Comparison of ENCODE assay signal across 15 mouse cellular contexts in genomic region chr4:100890106-100890970, GRCm38 (mm10).
DNase-seq lines count a peak whose midpoint lies in the region; ATAC-seq and TF ChIP-seq lines count a peak whose summit lies in the region.
"Had no signal": no experiment of that assay in that cellular context is flagged by ENCODE, and none has a peak within 500 bp of the region (broad histone marks: within the 10 kb centered on the region; RNA-seq: fewer than 3 reads in every experiment).

No protein-coding gene starts in this region.

- peak; percentile 58 for ATAC-seq in forebrain, embryonic 11.5 days (replicated peaks; ENCODE audit: low FRiP score)
- no peak for ATAC-seq in hindbrain, embryonic 15.5 days (ENCODE audit: low FRiP score, low read depth)
- peak; percentile 55 for ATAC-seq in midbrain, embryonic 15.5 days (replicated peaks)
- ATAC-seq in activated CD4-positive, CD25-positive, alpha-beta regulatory T cell, adult 4 months = no peak
- ATAC-seq in intestine, postnatal 0 days = no peak
- ATAC-seq: inflammation-experienced regulatory T-cells, adult 6 months had no signal

- no peaks in the 10 kb centered on the region for H3K27me3 ChIP-seq in forebrain, embryonic 11.5 days (ENCODE audit: control insufficient read depth, insufficient read depth, low read length)
- H3K27me3 ChIP-seq in hindbrain, embryonic 15.5 days = no peaks in the 10 kb centered on the region
- H3K27me3 ChIP-seq in midbrain, embryonic 15.5 days (replicated peaks) = no peaks in the 10 kb centered on the region
- no peaks in the 10 kb centered on the region for H3K27me3 ChIP-seq in intestine, postnatal 0 days (replicated peaks; ENCODE audit: control insufficient read depth, insufficient read depth, low read length)
- H3K27me3 ChIP-seq: liver, embryonic 13.5 days had no signal

- intact Hi-C loops in left cerebral cortex, adult 2 months (cut with DNase I) = no loop called here

- no peaks in the 10 kb centered on the region for H3K9me3 ChIP-seq in forebrain, embryonic 11.5 days (ENCODE audit: control insufficient read depth, low read length)
- no peaks in the 10 kb centered on the region for H3K9me3 ChIP-seq in hindbrain, embryonic 15.5 days
- H3K9me3 ChIP-seq in midbrain, embryonic 15.5 days = no peaks in the 10 kb centered on the region
- H3K9me3 ChIP-seq in intestine, postnatal 0 days (ENCODE audit: control insufficient read depth) = no peaks in the 10 kb centered on the region
- H3K9me3 ChIP-seq: liver, embryonic 13.5 days had no signal

- H3K4me3 ChIP-seq in forebrain, embryonic 11.5 days (ENCODE audit: low read depth, low read length) = no peak overlapping the region
- H3K4me3 ChIP-seq in hindbrain, embryonic 15.5 days = no peak overlapping the region
- no peak overlapping the region for H3K4me3 ChIP-seq in midbrain, embryonic 15.5 days
- no peak overlapping the region for H3K4me3 ChIP-seq in layer of hippocampus, adult 2 months
- no peak overlapping the region for H3K4me3 ChIP-seq in intestine, postnatal 0 days (ENCODE audit: low read depth, low read length)
- no peak overlapping the region for H3K4me3 ChIP-seq in left cerebral cortex, adult 2 months
- H3K4me3 ChIP-seq: liver, embryonic 13.5 days had no signal

- no peak for TF ChIP-seq CTCF in layer of hippocampus, adult 2 months (conservative IDR thresholded peaks at IDR 0.05)
- no peak for TF ChIP-seq CTCF in intestine, postnatal 0 days (IDR thresholded peaks at IDR 0.05; ENCODE audit: low read depth)
- TF ChIP-seq CTCF in left cerebral cortex, adult 2 months (IDR thresholded peaks at IDR 0.05) = no peak

- no peak overlapping the region for H3K4me2 ChIP-seq in forebrain, embryonic 11.5 days (ENCODE audit: low read depth, low read length, severe bottlenecking)
- no peak overlapping the region for H3K4me2 ChIP-seq in hindbrain, embryonic 15.5 days
- no peak overlapping the region for H3K4me2 ChIP-seq in midbrain, embryonic 15.5 days
- no peak overlapping the region for H3K4me2 ChIP-seq in intestine, postnatal 0 days (replicated peaks; ENCODE audit: low read depth)
- H3K4me2 ChIP-seq: liver, embryonic 13.5 days had no signal

- peaks cover 11% of the 10 kb centered on the region; the same call in 1 of the 2 replicates for H3K4me1 ChIP-seq in forebrain, embryonic 11.5 days (replicated peaks; ENCODE audit: control insufficient read depth, insufficient read depth, low read length)
- peaks cover 37% of the 10 kb centered on the region for H3K4me1 ChIP-seq in hindbrain, embryonic 15.5 days (replicated peaks)
- H3K4me1 ChIP-seq in midbrain, embryonic 15.5 days = peaks cover 55% of the 10 kb centered on the region
- H3K4me1 ChIP-seq in intestine, postnatal 0 days (replicated peaks; ENCODE audit: control insufficient read depth, insufficient read depth, low read length) = peaks cover 3% of the 10 kb centered on the region

- WGBS in forebrain, embryonic 11.5 days = 32% methylated on average over 7 of the region's 7 CpGs
- WGBS in hindbrain, embryonic 15.5 days = 23% methylated on average over 7 of the region's 7 CpGs
- 14% methylated on average over 7 of the region's 7 CpGs for WGBS in midbrain, embryonic 15.5 days
- 55% methylated on average over 7 of the region's 7 CpGs for WGBS in intestine, postnatal 0 days

- no peak overlapping the region for H3K9ac ChIP-seq in forebrain, embryonic 11.5 days (ENCODE audit: low read length)
- H3K9ac ChIP-seq in hindbrain, embryonic 15.5 days = no peak overlapping the region
- H3K9ac ChIP-seq in midbrain, embryonic 15.5 days = no peak overlapping the region
- H3K9ac ChIP-seq in intestine, postnatal 0 days (ENCODE audit: low read depth, low read length) = no peak overlapping the region
- H3K9ac ChIP-seq: liver, embryonic 13.5 days had no signal

- H3K36me3 ChIP-seq in forebrain, embryonic 11.5 days (ENCODE audit: control insufficient read depth, insufficient read depth, low read length) = no peaks in the 10 kb centered on the region
- no peaks in the 10 kb centered on the region for H3K36me3 ChIP-seq in hindbrain, embryonic 15.5 days
- no peaks in the 10 kb centered on the region for H3K36me3 ChIP-seq in midbrain, embryonic 15.5 days (replicated peaks)
- no peaks in the 10 kb centered on the region for H3K36me3 ChIP-seq in intestine, postnatal 0 days (ENCODE audit: control insufficient read depth, insufficient read depth)
- H3K36me3 ChIP-seq: liver, embryonic 13.5 days had no signal

- H3K27ac ChIP-seq in forebrain, embryonic 11.5 days (ENCODE audit: low read depth, low read length) = no peak overlapping the region
- 0 out of 2 replicates have a peak overlapping the region, but pooled peaks have one; percentile 20 for H3K27ac ChIP-seq in hindbrain, embryonic 15.5 days (replicated peaks)
- peak overlapping the region; percentile 65 for H3K27ac ChIP-seq in midbrain, embryonic 15.5 days
- H3K27ac ChIP-seq in layer of hippocampus, adult 2 months = no peak overlapping the region
- no peak overlapping the region for H3K27ac ChIP-seq in intestine, postnatal 0 days (ENCODE audit: low read depth, low read length)
- no peak overlapping the region for H3K27ac ChIP-seq in left cerebral cortex, adult 2 months
- H3K27ac ChIP-seq: liver, embryonic 13.5 days had no signal

- peak; percentile 78 for DNase-seq in embryo, embryonic 10 days (ENCODE audit: low spot score)
- no peak for DNase-seq in forebrain, embryonic 11.5 days (ENCODE audit: low spot score)
- DNase-seq in layer of hippocampus, adult 2 months (ENCODE audit: low spot score in 2 of 2) = no peak
- no peak for DNase-seq in left cerebral cortex, adult 2 months (ENCODE audit: extremely low spot score in 1 of 2, low spot score in 2 of 2)
- DNase-seq: cerebellum, adult 11-12 months; gastrocnemius, postnatal 36 days; liver, embryonic 13.5 days; lung, postnatal 4 days; right cerebral cortex, adult 18-20 months; thymus, postnatal 25 days had no signal

Comparison
In these comparisons a context has a peak if more than half of its experiments do, and no peak if none do; other contexts are left out.
1. ATAC-seq: peak in forebrain, embryonic 11.5 days (single experiment) and midbrain, embryonic 15.5 days (single experiment); none in hindbrain, embryonic 15.5 days (single experiment), activated CD4-positive, CD25-positive, alpha-beta regulatory T cell, adult 4 months (single experiment) and intestine, postnatal 0 days (single experiment).
2. H3K27ac ChIP-seq: peak in hindbrain, embryonic 15.5 days (single experiment) and midbrain, embryonic 15.5 days (single experiment); none in forebrain, embryonic 11.5 days (single experiment), layer of hippocampus, adult 2 months (single experiment), intestine, postnatal 0 days (single experiment) and left cerebral cortex, adult 2 months (single experiment).